Comparison of ENCODE assay signal across 21 mouse cellular contexts in the genomic region with DNA sequence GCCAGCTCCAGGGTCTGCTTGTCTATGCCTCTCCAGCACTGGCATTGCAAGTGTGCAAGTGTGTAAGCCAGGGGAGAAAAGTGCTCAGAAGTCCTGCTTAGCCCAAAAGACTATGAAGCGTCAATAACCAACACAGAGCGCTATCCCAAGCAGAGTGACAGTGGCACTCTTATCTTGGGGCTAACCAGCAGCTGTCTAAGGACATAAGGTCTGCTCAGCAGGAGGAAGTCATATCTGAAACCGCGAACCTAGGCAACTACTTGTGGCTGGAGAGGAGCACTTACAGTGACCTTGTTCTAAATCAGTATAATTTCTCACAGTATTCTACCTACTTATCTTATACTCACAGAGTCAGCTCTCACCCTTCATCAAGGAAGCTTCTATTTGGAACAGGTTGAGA.
"Had no signal": no experiment of that assay in that cellular context is flagged by ENCODE, and none has a peak within 500 bp of the region (broad histone marks: within the 10 kb centered on the region; RNA-seq: fewer than 3 reads in every experiment).

No protein-coding gene starts in this region.

- H3K9me3 ChIP-seq: intestine, embryonic 15.5 days; kidney, embryonic 15.5 days; limb, embryonic 12.5 days; limb, embryonic 15.5 days; midbrain, embryonic 10.5 days; midbrain, embryonic 13.5 days; neural tube, embryonic 13.5 days had no signal

- ATAC-seq: intestine, embryonic 15.5 days; midbrain, embryonic 13.5 days; midbrain, embryonic 16.5 days had no signal

- H3K9ac ChIP-seq: intestine, embryonic 15.5 days; kidney, embryonic 15.5 days; limb, embryonic 12.5 days; limb, embryonic 15.5 days; midbrain, embryonic 13.5 days; neural tube, embryonic 13.5 days had no signal

- H3K27ac ChIP-seq: intestine, embryonic 15.5 days; kidney, embryonic 15.5 days; limb, embryonic 12.5 days; limb, embryonic 15.5 days; midbrain, embryonic 10.5 days; midbrain, embryonic 13.5 days; neural tube, embryonic 13.5 days; stomach, postnatal 0 days had no signal

- H3K36me3 ChIP-seq: intestine, embryonic 15.5 days; kidney, embryonic 15.5 days; limb, embryonic 12.5 days; limb, embryonic 15.5 days; midbrain, embryonic 10.5 days; midbrain, embryonic 13.5 days; neural tube, embryonic 13.5 days had no signal

- H3K27me3 ChIP-seq: intestine, embryonic 15.5 days; kidney, embryonic 15.5 days; limb, embryonic 12.5 days; limb, embryonic 15.5 days; midbrain, embryonic 13.5 days; neural tube, embryonic 13.5 days had no signal

- H3K4me1 ChIP-seq: intestine, embryonic 15.5 days; kidney, embryonic 15.5 days; limb, embryonic 12.5 days; limb, embryonic 15.5 days; midbrain, embryonic 10.5 days; midbrain, embryonic 13.5 days; neural tube, embryonic 13.5 days had no signal

- DNase-seq: kidney, adult 11 months; kidney, adult 8-10 months; kidney, postnatal 10 days; kidney, postnatal 4 days; left cerebral cortex, postnatal 4 days; lung, adult 2 months; lung, postnatal 14 days; lung, postnatal 4 days; retina, postnatal 1 day; thymus, adult 2 months; thymus, postnatal 25 days had no signal

- H3K4me2 ChIP-seq: intestine, embryonic 15.5 days; kidney, embryonic 15.5 days; limb, embryonic 12.5 days; limb, embryonic 15.5 days; midbrain, embryonic 13.5 days; neural tube, embryonic 13.5 days had no signal

- H3K4me3 ChIP-seq: intestine, embryonic 15.5 days; kidney, embryonic 15.5 days; limb, embryonic 12.5 days; limb, embryonic 15.5 days; midbrain, embryonic 10.5 days; midbrain, embryonic 13.5 days; myocyte; neural tube, embryonic 13.5 days had no signal
